Mouse (Mus musculus): ENCODE data around the gene Pccb. TPM values are rescaled to one million over a fixed set of nuclear protein-coding genes. Genes with fewer than 3 reads are reported as not detected.

Pccb gene
- total and polyA plus RNA-seq, 2 experiments from 2014 or later: 27.2 to 49.3 TPM

DNA sequence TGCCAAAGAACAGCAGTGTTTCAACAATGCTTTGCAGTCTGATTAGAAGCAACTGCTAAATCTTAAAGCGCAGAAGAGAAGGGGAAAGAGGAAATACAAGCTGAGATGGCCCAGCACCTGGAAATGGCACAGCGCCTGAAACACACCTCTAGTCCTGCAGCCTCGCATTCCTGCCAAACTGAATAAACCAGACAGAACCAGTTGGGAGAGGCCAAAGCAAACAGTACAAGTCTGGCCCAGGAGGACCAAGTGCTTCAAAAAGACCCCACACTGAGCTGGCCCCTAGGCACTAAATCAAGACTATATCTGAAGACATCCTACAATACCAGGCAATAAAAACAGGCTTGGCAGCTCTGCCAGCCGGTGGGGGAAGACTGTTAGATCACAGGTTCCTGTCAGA is 28.8 kb downstream of the Pccb start:
- no peak for DNase-seq
- Histone ChIP-seq H3K4me3 (ENCODE audit: low read depth, low read length) (no peak overlapping the region), H3K9me3 (ENCODE audit: low read length) (no peaks in the 10 kb centered on the region), H3K27ac (ENCODE audit: low read depth, low read length) (no peak overlapping the region), H3K27me3 (ENCODE audit: insufficient read depth, low read length) (no peaks in the 10 kb centered on the region), H3K36me3 (ENCODE audit: insufficient read depth) (peaks cover under 1% of the 10 kb centered on the region; the same call in 1 of the 2 replicates), H3K4me2 (ENCODE audit: low read depth) (no peak overlapping the region), H3K4me1 (ENCODE audit: insufficient read depth) (no peaks in the 10 kb centered on the region), H3K9ac (no peak overlapping the region)
- no peak for TF ChIP-seq CTCF (IDR thresholded peaks at IDR 0.05; ENCODE audit: low read depth)
- 88% methylated on average over 4 of the region's 4 CpGs for WGBS
- ATAC-seq: no peak

DNA sequence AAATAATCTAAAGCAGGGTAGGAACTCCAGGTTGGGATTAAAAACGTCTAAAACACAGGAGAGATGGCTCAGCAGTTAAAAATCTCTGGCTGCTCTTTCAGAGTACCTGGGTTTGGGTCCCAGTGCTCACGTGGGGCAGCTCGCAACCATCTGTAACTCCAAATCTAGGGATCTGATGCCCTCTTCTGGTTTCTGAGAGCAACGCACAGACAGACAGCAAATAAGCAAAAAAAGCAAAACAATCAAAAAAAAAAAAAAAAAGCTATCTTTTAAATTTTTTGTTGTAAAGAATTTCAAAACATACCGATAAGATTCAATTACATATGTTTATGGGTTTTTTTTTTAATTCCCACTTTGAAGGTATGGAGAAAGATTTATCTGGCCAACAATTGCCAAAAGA is 31.4 kb downstream of the Pccb start:
- TF ChIP-seq CTCF (IDR thresholded peaks at IDR 0.05; ENCODE audit: low read depth): no peak
- 92% methylated on average over 5 of the region's 5 CpGs for WGBS
- H3K9me3 ChIP-seq (ENCODE audit: low read length): no peaks in the 10 kb centered on the region
- no peak overlapping the region for H3K27ac ChIP-seq (ENCODE audit: low read depth, low read length)
- H3K4me2 ChIP-seq (ENCODE audit: low read depth): no peak overlapping the region
- peaks cover 5% of the 10 kb centered on the region; the same call in 1 of the 2 replicates for H3K36me3 ChIP-seq (ENCODE audit: insufficient read depth)
- H3K9ac ChIP-seq: no peak overlapping the region
- no peaks in the 10 kb centered on the region for H3K4me1 ChIP-seq (ENCODE audit: insufficient read depth)
- no peak for ATAC-seq
- no peaks in the 10 kb centered on the region for H3K27me3 ChIP-seq (ENCODE audit: insufficient read depth, low read length)
- H3K4me3 ChIP-seq (ENCODE audit: low read depth, low read length): no peak overlapping the region
- DNase-seq: no peak

GRCm38 (mm10) chr9:101002841-101003240 is 31.9 kb downstream of the Pccb start:
- TF ChIP-seq CTCF (IDR thresholded peaks at IDR 0.05; ENCODE audit: low read depth): no peak
- Histone ChIP-seq H3K4me3 (ENCODE audit: low read depth, low read length) (no peak overlapping the region), H3K4me1 (ENCODE audit: insufficient read depth) (no peaks in the 10 kb centered on the region), H3K27ac (ENCODE audit: low read depth, low read length) (no peak overlapping the region), H3K4me2 (ENCODE audit: low read depth) (no peak overlapping the region), H3K9ac (no peak overlapping the region), H3K36me3 (ENCODE audit: insufficient read depth) (peaks cover 5% of the 10 kb centered on the region; the same call in 1 of the 2 replicates), H3K9me3 (ENCODE audit: low read length) (no peaks in the 10 kb centered on the region), H3K27me3 (ENCODE audit: insufficient read depth, low read length) (no peaks in the 10 kb centered on the region)
- ATAC-seq: no peak
- no peak for DNase-seq
- 96% methylated on average over 8 of the region's 8 CpGs for WGBS

GRCm38 (mm10) chr9:101002053-101002452 is 32.6 kb downstream of the Pccb start:
- Histone ChIP-seq H3K4me2 (ENCODE audit: low read depth) (no peak overlapping the region), H3K36me3 (ENCODE audit: insufficient read depth) (peaks cover 5% of the 10 kb centered on the region; the same call in 1 of the 2 replicates), H3K27ac (ENCODE audit: low read depth, low read length) (no peak overlapping the region), H3K9me3 (ENCODE audit: low read length) (no peaks in the 10 kb centered on the region), H3K9ac (no peak overlapping the region), H3K27me3 (ENCODE audit: insufficient read depth, low read length) (no peaks in the 10 kb centered on the region), H3K4me1 (ENCODE audit: insufficient read depth) (no peaks in the 10 kb centered on the region), H3K4me3 (ENCODE audit: low read depth, low read length) (no peak overlapping the region)
- ATAC-seq: no peak
- DNase-seq: no peak
- TF ChIP-seq CTCF (IDR thresholded peaks at IDR 0.05; ENCODE audit: low read depth): peak; percentile 48
- WGBS: 94% methylated on average over 4 of the region's 4 CpGs

DNA sequence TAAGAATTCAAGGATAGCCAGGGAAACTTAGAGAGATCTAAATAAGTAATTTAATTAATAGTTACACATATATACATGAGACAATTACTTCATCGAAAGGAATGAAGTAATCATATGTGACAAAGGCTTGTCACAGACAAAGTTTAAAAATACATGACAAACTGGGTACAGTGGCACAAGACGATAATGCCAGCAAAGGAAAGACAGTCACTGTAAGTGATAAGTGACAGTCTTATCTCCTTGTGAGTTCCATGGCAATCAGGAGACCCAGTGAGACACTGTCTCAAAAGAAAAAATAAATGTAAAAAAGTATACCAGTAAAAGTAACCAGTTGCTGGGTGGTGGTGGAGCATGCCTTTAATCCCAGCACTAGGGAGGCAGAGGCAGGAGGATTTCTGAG is 37.6 kb downstream of the Pccb start:
- Histone ChIP-seq H3K4me3 (ENCODE audit: low read depth, low read length) (no peak overlapping the region), H3K27ac (ENCODE audit: low read depth, low read length) (no peak overlapping the region), H3K9ac (no peak overlapping the region), H3K36me3 (ENCODE audit: insufficient read depth) (peaks cover 24% of the 10 kb centered on the region), H3K4me1 (ENCODE audit: insufficient read depth) (no peaks in the 10 kb centered on the region), H3K4me2 (ENCODE audit: low read depth) (no peak overlapping the region), H3K9me3 (ENCODE audit: low read length) (no peaks in the 10 kb centered on the region), H3K27me3 (ENCODE audit: insufficient read depth, low read length) (no peaks in the 10 kb centered on the region)
- 95% methylated on average over 2 of the region's 2 CpGs for WGBS
- no peak for TF ChIP-seq CTCF (IDR thresholded peaks at IDR 0.05; ENCODE audit: low read depth)
- DNase-seq (no peak), ATAC-seq (no peak)

DNA sequence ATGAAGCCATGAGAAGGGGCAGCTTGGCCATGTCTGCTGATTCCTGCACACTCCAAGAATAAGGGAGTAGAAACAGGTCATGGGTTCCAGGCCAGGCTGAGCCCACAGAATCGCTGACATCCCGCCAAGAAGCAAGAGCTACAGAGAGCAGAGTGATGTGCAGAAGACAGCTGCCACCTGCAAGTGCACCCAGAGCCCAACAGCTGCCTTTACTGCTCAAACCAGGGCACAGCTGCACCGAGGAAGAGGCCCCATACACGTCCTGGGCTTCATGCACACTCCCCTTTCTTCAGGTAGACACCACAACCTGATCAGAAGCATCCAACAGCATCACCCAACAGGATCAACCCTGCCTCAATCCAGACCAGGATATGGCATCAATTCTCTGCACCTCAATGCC is 40.8 kb downstream of the Pccb start:
- DNase-seq: no peak
- 88% methylated on average over 4 of the region's 4 CpGs for WGBS
- peaks cover 20% of the 10 kb centered on the region for H3K36me3 ChIP-seq (ENCODE audit: insufficient read depth)
- no peak overlapping the region for H3K4me2 ChIP-seq (ENCODE audit: low read depth)
- no peak for TF ChIP-seq CTCF (IDR thresholded peaks at IDR 0.05; ENCODE audit: low read depth)
- no peaks in the 10 kb centered on the region for H3K27me3 ChIP-seq (ENCODE audit: insufficient read depth, low read length)
- H3K9me3 ChIP-seq (ENCODE audit: low read length): no peaks in the 10 kb centered on the region
- no peak overlapping the region for H3K27ac ChIP-seq (ENCODE audit: low read depth, low read length)
- no peak overlapping the region for H3K4me3 ChIP-seq (ENCODE audit: low read depth, low read length)
- no peak overlapping the region for H3K9ac ChIP-seq
- no peak for ATAC-seq
- H3K4me1 ChIP-seq (ENCODE audit: insufficient read depth): no peaks in the 10 kb centered on the region

DNA sequence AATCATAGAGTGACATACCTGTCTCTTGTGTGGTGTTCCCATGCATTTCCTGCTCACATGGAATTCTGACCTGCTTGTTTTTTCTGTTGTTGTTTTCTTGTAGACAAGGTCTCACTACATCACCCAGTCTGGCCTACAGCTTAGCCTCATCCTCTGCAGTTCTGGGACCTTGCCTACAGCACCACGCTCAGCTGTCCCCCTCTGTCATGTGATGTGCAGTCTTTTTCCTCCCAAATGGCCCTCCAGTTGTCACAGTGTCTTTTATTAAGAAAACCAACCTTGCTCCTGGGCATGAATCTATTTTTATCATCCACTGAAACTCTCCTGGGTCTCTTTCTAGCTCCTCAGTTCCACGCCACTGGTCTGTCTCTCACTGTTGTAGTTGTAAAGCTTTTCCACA is 42.5 kb downstream of the Pccb start:
- no peak overlapping the region for H3K27ac ChIP-seq (ENCODE audit: low read depth, low read length)
- no peak for ATAC-seq
- no peak overlapping the region for H3K4me2 ChIP-seq (ENCODE audit: low read depth)
- WGBS: 99% methylated on average over 2 of the region's 2 CpGs
- no peak for DNase-seq
- no peak overlapping the region for H3K4me3 ChIP-seq (ENCODE audit: low read depth, low read length)
- no peak overlapping the region for H3K9ac ChIP-seq
- no peaks in the 10 kb centered on the region for H3K27me3 ChIP-seq (ENCODE audit: insufficient read depth, low read length)
- no peaks in the 10 kb centered on the region for H3K4me1 ChIP-seq (ENCODE audit: insufficient read depth)
- H3K9me3 ChIP-seq (ENCODE audit: low read length): no peaks in the 10 kb centered on the region
- peaks cover 20% of the 10 kb centered on the region for H3K36me3 ChIP-seq (ENCODE audit: insufficient read depth)
- no peak for TF ChIP-seq CTCF (IDR thresholded peaks at IDR 0.05; ENCODE audit: low read depth)

- Histone ChIP-seq H3K27me3 (ENCODE audit: insufficient read depth, low read length) (no peaks in the 10 kb centered on the region), H3K9ac (no peak overlapping the region), H3K27ac (ENCODE audit: low read depth, low read length) (no peak overlapping the region), H3K4me3 (ENCODE audit: low read depth, low read length) (no peak overlapping the region), H3K9me3 (ENCODE audit: low read length) (no peaks in the 10 kb centered on the region), H3K36me3 (ENCODE audit: insufficient read depth) (peaks cover 20% of the 10 kb centered on the region), H3K4me2 (ENCODE audit: low read depth) (no peak overlapping the region), H3K4me1 (ENCODE audit: insufficient read depth) (no peaks in the 10 kb centered on the region)
- WGBS: 93% methylated on average over 2 of the region's 2 CpGs
- no peak for DNase-seq
- ATAC-seq: no peak
- no peak for TF ChIP-seq CTCF (IDR thresholded peaks at IDR 0.05; ENCODE audit: low read depth)
These were observed 43.4 kb downstream of the Pccb start for GRCm38 (mm10) chr9:100991321-100991720.

Data from forebrain, postnatal 0 days (tissue).